Mouse (Mus musculus) mammary gland, adult 2 months (tissue): ENCODE measurements around the gene 9230112D13Rik. TPM values are rescaled to one million over a fixed set of nuclear protein-coding genes. Genes with fewer than 3 reads are reported as not detected.

Source experiments
- polyA plus RNA-seq: library from polyadenylated mRNA; depleted of rRNA; stranded (reverse); fragments of >200 nt; gene quantifications from 2 replicates; pipeline ENCODE4 v1.2.3, GENCODE M21; 2012; ENCODE audit warnings: low replicate concordance; rRNA removed

Gene 9230112D13Rik
- polyA plus RNA-seq, result not detected in 2 replicates

DNA sequence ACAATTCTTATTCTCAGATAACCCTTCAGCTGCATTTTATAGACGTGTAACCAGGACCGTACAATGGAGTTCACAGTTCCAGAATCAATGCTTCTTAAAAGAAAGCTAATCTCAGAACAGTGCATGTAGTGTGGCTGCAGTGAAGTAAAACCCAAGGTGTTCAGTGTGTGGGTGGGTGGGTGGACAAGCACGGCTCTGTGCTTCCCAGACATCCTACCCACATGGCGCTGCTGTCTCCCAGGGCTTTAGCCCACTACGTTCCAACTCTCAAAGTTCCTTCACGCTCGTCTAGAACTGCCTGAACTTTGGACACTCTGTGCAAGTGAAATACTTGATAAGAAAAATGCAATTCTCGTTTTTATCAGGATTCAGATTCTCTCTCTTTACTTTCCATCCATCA, at the start of gene 9230112D13Rik:
Gene 9230112D13Rik, minus strand, starts transcription at position 101 of the 400 bp plus-strand sequence.

DNA sequence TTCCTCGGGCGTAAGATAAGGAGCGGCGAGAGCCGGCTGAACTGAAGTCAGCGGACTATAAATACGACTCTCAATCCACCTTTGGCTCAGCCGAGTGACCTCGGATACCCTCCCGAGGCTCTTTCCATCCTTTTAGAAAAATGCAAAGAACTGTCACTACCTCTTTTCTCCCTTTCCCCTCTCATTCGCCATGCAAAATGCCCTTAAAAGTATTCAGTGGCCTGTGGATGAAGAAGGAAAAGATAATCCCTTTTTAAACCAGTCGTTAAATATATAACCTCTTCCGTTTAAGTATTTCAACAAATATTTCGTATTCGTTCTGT, 19.3 kb downstream of the 9230112D13Rik start, which contains the start of gene Bmpr1a:
Gene Bmpr1a, minus strand, starts transcription at position 17 of the 323 bp plus-strand sequence.

Other genes starting within 250 kb of the 9230112D13Rik start
- 2.2 and 3.2 TPM in 2 replicates for gene Shld2, start 212.3 kb downstream of the 9230112D13Rik start, polyA plus RNA-seq
- 76.9 and 149 TPM in 2 replicates for gene Glud1, start 212.1 kb downstream of the 9230112D13Rik start, polyA plus RNA-seq
- 17.3 and 19.4 TPM in 2 replicates for gene Fam25c, start 167.4 kb downstream of the 9230112D13Rik start, polyA plus RNA-seq
- 206 and 276 TPM in 2 replicates for gene Sncg, start 148.0 kb downstream of the 9230112D13Rik start, polyA plus RNA-seq
- 18.1 and 18.8 TPM in 2 replicates for gene Mmrn2, start 147.3 kb downstream of the 9230112D13Rik start, polyA plus RNA-seq
- 4.6 and 22.3 TPM in 2 replicates for gene Bmpr1a, start 19.5 kb downstream of the 9230112D13Rik start, polyA plus RNA-seq
- gene Ldb3, start 65.9 kb upstream of the 9230112D13Rik start, polyA plus RNA-seq, result 2.3 and 623 TPM in 2 replicates
- gene Opn4, start 77.3 kb upstream of the 9230112D13Rik start, polyA plus RNA-seq, result not detected in 2 replicates
- gene Wapl, start 151.1 kb upstream of the 9230112D13Rik start, polyA plus RNA-seq, result 6.7 and 18.0 TPM in 2 replicates